Mouse (Mus musculus) CH12.LX (cell line): ENCODE results near the gene Rpp25. TPM values are rescaled to one million over a fixed set of nuclear protein-coding genes. Genes with fewer than 3 reads are reported as not detected.

ENCODE experiments used
- DNase-seq: peaks from one replicate; pipeline ENCODE4 v3.0.0-alpha.2; 2013; ENCODE audit errors: extremely low read depth
- H3K27ac ChIP-seq: 2 replicates; pipeline ENCODE4 v1.5.1; 2012; ENCODE audit warnings: low read depth, mild to moderate bottlenecking, control low read depth, moderate library complexity; ENCODE audit not compliant: insufficient read depth
- H3K27me3 ChIP-seq: replicated peaks from 2 replicates; pipeline ENCODE3; 2012; ENCODE audit warnings: inconsistent platforms
- H3K36me3 ChIP-seq, 2 experiments: replicated peaks in 1 of 2; 2 replicates each; pipeline versions ENCODE3 to v1.6.1; 2012; ENCODE audit warnings: inconsistent platforms in 1 of 2, low read length in 1 of 2, mild to moderate bottlenecking in 1 of 2, mixed read lengths in 1 of 2, moderate library complexity in 1 of 2; ENCODE audit not compliant: control insufficient read depth in 1 of 2, insufficient read depth in 1 of 2
- H3K4me1 ChIP-seq, 2 experiments: 2 replicates each; pipeline ENCODE4 v1.6.1; 2012; ENCODE audit warnings: inconsistent platforms in 1 of 2, moderate library complexity in 1 of 2; ENCODE audit not compliant: insufficient read depth in 2 of 2, control insufficient read depth in 1 of 2
- H3K4me2 ChIP-seq: 2 replicates; pipeline ENCODE4 v1.6.1; 2012; ENCODE audit warnings: low read depth, mild to moderate bottlenecking, control low read depth; ENCODE audit not compliant: poor library complexity, insufficient read depth, severe bottlenecking
- H3K4me3 ChIP-seq, 3 experiments: fragments of 150-350 bp in 1 of 3; sonication (generic) in 1 of 3; replicated peaks in 1 of 3; 2 replicates each; pipeline versions ENCODE3 to v1.5.1; 2011 to 2012; ENCODE audit warnings: low read depth in 2 of 3, low read length in 2 of 3, mild to moderate bottlenecking in 2 of 3, moderate library complexity in 2 of 3, control low read depth in 1 of 3, improper control_type of control experiment in 1 of 3, inconsistent platforms in 1 of 3, mixed read lengths in 1 of 3; ENCODE audit not compliant: poor library complexity in 1 of 3
- H3K79me2 ChIP-seq: replicated peaks from 2 replicates; pipeline ENCODE4 v1.6.1; 2012; ENCODE audit warnings: mild to moderate bottlenecking, moderate library complexity; ENCODE audit not compliant: control insufficient read depth, poor library complexity, insufficient read depth, severe bottlenecking; ENCODE audit errors: extremely low read depth
- H3K9ac ChIP-seq: 2 replicates; pipeline ENCODE4 v1.6.1; 2012; ENCODE audit warnings: low read depth, mild to moderate bottlenecking, control low read depth, moderate library complexity; ENCODE audit not compliant: insufficient read depth
- H3K9me3 ChIP-seq: replicated peaks from 2 replicates; pipeline ENCODE3; 2012; ENCODE audit warnings: low read length, inconsistent platforms, mixed read lengths
- CHD1 ChIP-seq: IDR thresholded peaks from 2 replicates; pipeline ENCODE4 v1.6.1; 2012; ENCODE audit warnings: low read depth, low read length, improper control_type of control experiment, inconsistent platforms
- CHD2 ChIP-seq: IDR thresholded peaks from 2 replicates; pipeline ENCODE4 v1.6.1; 2011; ENCODE audit warnings: low read length, improper control_type of control experiment
- CTCF ChIP-seq, 2 experiments: IDR thresholded peaks in 1 of 2; conservative IDR thresholded peaks in 1 of 2; 2 replicates each; pipeline ENCODE4 v1.5.1; 2011 to 2012; ENCODE audit warnings: low read depth in 2 of 2, low read length in 2 of 2, improper control_type of control experiment in 1 of 2, inconsistent platforms in 1 of 2, mild to moderate bottlenecking in 1 of 2, moderate library complexity in 1 of 2
- E2F4 ChIP-seq: IDR thresholded peaks from 2 replicates; pipeline ENCODE4 v1.6.1; 2011; ENCODE audit warnings: low read depth, low read length, improper control_type of control experiment; ENCODE audit not compliant: insufficient replicate concordance
- ELF1 ChIP-seq: IDR thresholded peaks from 2 replicates; pipeline ENCODE4 v1.6.1; 2014; ENCODE audit warnings: low read depth, mild to moderate bottlenecking, inconsistent platforms, low read length, improper control_type of control experiment
- EP300 ChIP-seq: IDR thresholded peaks from 2 replicates; pipeline ENCODE4 v1.6.1; 2011; ENCODE audit warnings: low read length, improper control_type of control experiment
- ETS1 ChIP-seq: conservative IDR thresholded peaks from 2 replicates; pipeline ENCODE4 v1.6.1; 2012; ENCODE audit warnings: low read depth, mild to moderate bottlenecking, inconsistent platforms, low read length, improper control_type of control experiment, moderate library complexity
- GABPA ChIP-seq: IDR thresholded peaks from 2 replicates; pipeline ENCODE4 v1.6.1; 2012; ENCODE audit warnings: low read depth, low read length, improper control_type of control experiment, inconsistent platforms; ENCODE audit not compliant: insufficient replicate concordance
- HCFC1 ChIP-seq: IDR thresholded peaks from 2 replicates; pipeline ENCODE4 v1.6.1; 2012; ENCODE audit warnings: low read depth, mild to moderate bottlenecking, inconsistent platforms, low read length, improper control_type of control experiment
- IRF4 ChIP-seq: IDR thresholded peaks from 2 replicates; pipeline ENCODE4 v1.6.1; 2014; ENCODE audit warnings: low read depth, mild to moderate bottlenecking, inconsistent platforms, low read length, improper control_type of control experiment
- JUN ChIP-seq: IDR thresholded peaks from 2 replicates; pipeline ENCODE4 v1.6.1; 2011; ENCODE audit warnings: low read depth, mild to moderate bottlenecking, low read length, improper control_type of control experiment, moderate library complexity; ENCODE audit not compliant: insufficient read depth
- JUND ChIP-seq: conservative IDR thresholded peaks from 2 replicates; pipeline ENCODE4 v1.6.1; 2011; ENCODE audit warnings: low read depth, low read length, improper control_type of control experiment
- KAT2A ChIP-seq: IDR thresholded peaks from 2 replicates; pipeline ENCODE4 v1.6.1; 2012; ENCODE audit warnings: low read length, improper control_type of control experiment, inconsistent platforms; ENCODE audit not compliant: insufficient replicate concordance
- MAX ChIP-seq: IDR thresholded peaks from 2 replicates; pipeline ENCODE4 v1.6.1; 2011; ENCODE audit warnings: low read length, improper control_type of control experiment
- NELFE ChIP-seq: IDR thresholded peaks from 2 replicates; pipeline ENCODE4 v1.6.1; 2011; ENCODE audit warnings: low read depth, low read length, improper control_type of control experiment
- POLR2AphosphoS2 ChIP-seq: IDR thresholded peaks from 2 replicates; pipeline ENCODE4 v1.6.1; 2011; ENCODE audit warnings: low read depth, low read length, improper control_type of control experiment
- RAD21 ChIP-seq: IDR thresholded peaks from 2 replicates; pipeline ENCODE4 v1.6.1; 2011; ENCODE audit warnings: low read depth, mild to moderate bottlenecking, low read length, improper control_type of control experiment, moderate library complexity
- UBTF ChIP-seq: IDR thresholded peaks from 2 replicates; pipeline ENCODE4 v1.6.1; 2012; ENCODE audit warnings: low read depth, mild to moderate bottlenecking, inconsistent platforms, low read length, improper control_type of control experiment, moderate library complexity
- USF1 ChIP-seq: IDR thresholded peaks from 2 replicates; pipeline ENCODE4 v1.6.1; 2014; ENCODE audit warnings: low read depth, mild to moderate bottlenecking, inconsistent platforms, low read length, improper control_type of control experiment
- ZKSCAN1 ChIP-seq: IDR thresholded peaks from 2 replicates; pipeline ENCODE4 v1.6.1; 2012; ENCODE audit warnings: low read depth, inconsistent platforms, low read length, improper control_type of control experiment, borderline replicate concordance
- ZNF384 ChIP-seq: IDR thresholded peaks from 2 replicates; pipeline ENCODE4 v1.6.1; 2012; ENCODE audit warnings: low read depth, low read length, improper control_type of control experiment, inconsistent platforms
- dilution Hi-C: fragments of 300-500 bp; cut with MboI; formaldehyde crosslinking; loops from 2 replicates; pipeline ENCODE4 v1.14.3; 2020; ENCODE audit warnings: low sequenced_read_pairs; ENCODE audit not compliant: extremely low pct_unique_long_range_greater_than_20kb, extremely low pct_ligation_motif_present
- in situ Hi-C: fragments of 300-500 bp; cut with MboI; formaldehyde crosslinking; loops from 3 replicates; pipeline ENCODE4 v1.14.3; 2019; ENCODE audit warnings: low sequenced_read_pairs, low pct_ligation_motif_present, low pct_unique_long_range_greater_than_20kb, mixed read lengths
- polyA plus RNA-seq: library from polyadenylated mRNA; unstranded; fragments of >175 nt; gene quantifications from 2 replicates; pipeline ENCODE4 v1.2.1, GENCODE M21; 2012; ENCODE audit warnings: low read depth; ENCODE audit not compliant: insufficient read length
- total RNA-seq, 2 experiments: library from RNA; depleted of rRNA; stranded (reverse); fragments of 300-350 nt in 1 of 2; fragments of >200 nt in 1 of 2; gene quantifications; 2 replicates each; pipeline ENCODE4 v1.2.3; 2012 to 2014

The Rpp25 gene
- total and polyA plus RNA-seq, 3 experiments, result 0.21 TPM; not detected in 2

DNA sequence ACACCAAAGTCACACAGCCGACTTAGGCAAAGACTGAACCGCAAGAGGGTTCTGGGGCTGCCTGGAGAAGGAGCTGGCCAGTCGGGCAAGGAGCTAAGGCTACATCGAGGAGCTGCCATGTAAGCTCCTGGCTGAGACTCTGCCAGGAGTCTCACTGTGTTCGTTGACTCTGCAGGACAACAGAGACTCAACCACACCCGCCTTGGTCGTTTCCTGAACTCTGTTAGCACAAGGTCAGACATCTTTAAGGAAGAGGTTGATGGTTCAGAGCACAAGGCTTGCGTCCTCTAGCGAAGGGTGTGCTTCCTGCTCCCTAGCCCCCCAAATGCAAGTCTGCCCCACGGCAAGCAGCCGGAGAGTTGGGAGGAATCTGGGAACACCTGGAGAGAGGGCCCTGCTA, 44.0 kb downstream of the Rpp25 start:
- H3K36me3 ChIP-seq, result peaks cover 65 to 81% of the 10 kb centered on the region in 2 experiments
- H3K79me2 ChIP-seq, result no peaks in the 10 kb centered on the region
- TF ChIP-seq NELFE (no peak), HCFC1 (no peak), CHD1 (no peak)
- in situ Hi-C loops, result no loop called here
- H3K27ac ChIP-seq, result no peak overlapping the region
- no peaks in the 10 kb centered on the region for H3K9me3 ChIP-seq
- no peak overlapping the region for H3K4me2 ChIP-seq
- no peaks in the 10 kb centered on the region for H3K27me3 ChIP-seq
- dilution Hi-C loops, result no loop called here
- H3K4me1 ChIP-seq, result peaks cover 0 to 14% of the 10 kb centered on the region in 2 experiments; a peak in 3 of 4 replicates
- no peak for DNase-seq
- no peak overlapping the region for H3K9ac ChIP-seq
- H3K4me3 ChIP-seq, result no peak overlapping the region

- TF ChIP-seq USF1 (no peak), CTCF (conservative IDR thresholded peaks at IDR 0.05 in 1 of 2, IDR thresholded peaks at IDR 0.05 in 1 of 2; ENCODE audit: low read depth in 2 of 2, low read length in 2 of 2) (no peak), RAD21 (no peak), KAT2A (no peak), IRF4 (no peak), EP300 (no peak), UBTF (no peak), ETS1 (no peak), JUN (no peak), JUND (no peak), HCFC1 (no peak), ZNF384 (no peak), ZKSCAN1 (no peak), CHD2 (no peak), E2F4 (no peak), ELF1 (no peak), POLR2AphosphoS2 (no peak), MAX (no peak), GABPA (no peak)
- Histone ChIP-seq H3K9me3 (no peaks in the 10 kb centered on the region), H3K4me1 (peaks cover 3 to 18% of the 10 kb centered on the region in 2 experiments), H3K79me2 (no peaks in the 10 kb centered on the region), H3K27me3 (no peaks in the 10 kb centered on the region), H3K36me3 (peaks cover 53 to 67% of the 10 kb centered on the region in 2 experiments), H3K27ac (no peak overlapping the region), H3K9ac (no peak overlapping the region), H3K4me3 (no peak overlapping the region), H3K4me2 (no peak overlapping the region)
- no peak for DNase-seq
- dilution Hi-C loops (no loop called here), in situ Hi-C loops (no loop called here)
These were observed 45.4 kb downstream of the Rpp25 start for GRCm38 (mm10) chr9:57549186-57549585.
